Mouse (Mus musculus) brain, embryonic 18.5 days (tissue): ENCODE results near the gene Bcl2a1b.
"Not testable (repeated sequence)": the region's sequence is repeated elsewhere in the genome, so short reads cannot be mapped to it uniquely, and the experiment has no call there.

Experiments
- DNase-seq: peaks from one replicate; pipeline ENCODE4 v3.0.0-alpha.2; 2012; ENCODE audit warnings: low read depth, low spot score

Bcl2a1b gene

DNA sequence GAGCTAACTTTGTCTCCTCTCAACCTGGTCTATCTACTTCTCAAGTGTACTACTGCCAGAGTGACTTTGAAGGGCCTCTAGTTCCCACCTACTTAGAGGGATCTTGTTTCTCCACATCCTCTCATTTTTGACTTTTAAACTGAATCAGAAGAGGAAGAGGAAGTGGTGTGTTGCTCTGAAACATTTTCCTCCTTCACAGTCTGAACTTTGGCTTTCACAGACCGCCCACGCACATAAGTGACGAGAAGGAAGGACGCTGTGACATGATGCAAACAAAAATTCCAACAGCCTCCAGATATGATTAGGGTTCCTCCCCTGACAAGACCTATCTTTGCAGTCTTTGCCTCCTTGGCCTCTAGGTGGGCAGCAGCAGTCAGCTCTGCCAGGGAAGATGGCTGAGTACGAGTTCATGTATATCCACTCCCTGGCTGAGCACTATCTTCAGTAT is at the start of gene Bcl2a1b, which contains the start of gene Gm29094:
Bcl2a1b (plus strand) TSS at position 241 of the 448 bp plus-strand sequence.
Gm29094 (plus strand) TSS at position 411 of the 448 bp plus-strand sequence.
- not testable (repeated sequence) for DNase-seq

- not testable (repeated sequence) for DNase-seq
These were observed 26.5 kb upstream of the Bcl2a1b start for GRCm38 (mm10) chr9:89172539-89172938.

- DNase-seq: not testable (repeated sequence)
These were observed 20.2 kb upstream of the Bcl2a1b start for GRCm38 (mm10) chr9:89178833-89179232.

DNA sequence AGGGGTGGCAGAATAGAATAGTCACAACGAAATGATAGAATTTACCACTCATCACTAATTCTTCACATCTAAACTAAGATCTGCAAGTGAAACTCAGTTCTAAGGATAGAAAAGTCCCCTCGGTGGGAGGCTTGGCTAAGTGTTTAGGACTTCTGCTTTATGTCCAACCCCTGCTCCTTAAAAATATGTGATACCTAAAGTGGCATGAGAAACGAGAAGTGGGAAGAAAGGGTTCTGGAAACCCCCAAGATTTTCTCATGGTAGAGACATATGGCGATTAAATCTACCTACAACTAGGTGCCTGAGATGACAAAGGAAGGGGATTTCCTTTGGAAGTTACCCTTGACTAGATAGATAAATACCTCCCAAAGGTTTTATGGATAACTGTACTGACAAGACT is 19.5 kb upstream of the Bcl2a1b start:
- DNase-seq: not testable (repeated sequence)

DNA sequence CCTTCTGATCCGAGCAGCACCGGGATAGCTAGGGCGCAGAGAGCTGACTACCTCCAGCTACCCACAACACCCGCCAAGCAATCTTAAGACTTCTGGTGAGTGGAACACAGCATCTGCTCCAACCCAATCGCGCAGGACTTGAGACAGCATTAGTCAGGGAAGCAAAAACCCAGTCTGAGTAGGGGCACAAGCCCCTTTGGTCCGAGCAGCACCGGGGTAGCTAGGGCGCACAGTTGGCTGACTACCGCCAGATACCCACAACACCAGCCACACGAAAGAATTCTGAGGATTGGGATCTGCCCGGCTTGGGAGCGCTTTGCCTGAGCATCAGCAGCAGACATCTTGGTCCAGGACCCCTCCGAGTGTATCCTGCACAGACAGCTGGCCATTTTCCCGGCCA is 12.0 kb upstream of the Bcl2a1b start:
- DNase-seq: not testable (repeated sequence)

GRCm38 (mm10) chr9:89195483-89195882 is 3.5 kb upstream of the Bcl2a1b start:
- not testable (repeated sequence) for DNase-seq

- not testable (repeated sequence) for DNase-seq
These were observed 1.5 kb upstream of the Bcl2a1b start for GRCm38 (mm10) chr9:89197509-89197908.

DNA sequence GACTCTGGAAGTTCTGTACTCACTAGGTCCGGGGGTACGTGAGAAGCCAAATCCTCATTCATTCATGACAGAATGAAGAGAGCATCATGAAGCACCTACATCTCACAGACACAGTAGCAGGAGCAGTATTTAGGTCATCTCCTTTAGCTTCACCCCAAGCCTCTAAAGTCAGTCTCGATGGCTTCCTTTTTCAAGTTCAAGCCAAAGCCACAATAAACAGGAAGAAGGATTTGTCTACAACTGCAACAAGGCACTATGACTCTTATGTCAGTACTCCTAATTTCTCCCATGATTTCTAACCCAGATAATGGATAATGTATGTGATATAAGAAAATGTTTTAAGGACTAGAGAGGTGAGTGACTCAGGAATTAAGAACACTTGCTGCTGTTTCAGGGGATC is 660 bp upstream of the Bcl2a1b start:
- not testable (repeated sequence) for DNase-seq

GRCm38 (mm10) chr9:89202256-89202655 is 3.2 kb downstream of the Bcl2a1b start:
- DNase-seq: not testable (repeated sequence)

DNA sequence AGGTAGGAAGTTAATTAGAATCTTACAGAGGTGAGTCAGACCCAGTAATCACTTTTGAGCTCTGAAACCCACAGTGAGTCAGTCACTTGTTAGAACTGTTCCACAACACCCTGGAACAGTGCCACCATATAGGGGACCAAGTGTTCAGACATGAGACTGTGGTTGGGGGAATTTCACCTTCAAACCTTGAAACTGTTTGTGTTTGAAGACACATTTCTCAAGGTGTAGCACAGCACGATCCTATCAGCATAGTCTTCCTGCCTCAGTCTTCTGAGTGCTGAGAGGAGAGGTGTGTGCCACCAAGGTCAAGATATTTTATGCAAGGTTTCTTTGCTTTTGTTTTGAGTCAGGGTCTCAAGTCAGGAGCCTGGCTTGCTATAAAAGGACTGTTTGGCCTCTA is 9.9 kb downstream of the Bcl2a1b start:
- not testable (repeated sequence) for DNase-seq

- DNase-seq: not testable (repeated sequence)
These were observed 11.5 kb downstream of the Bcl2a1b start, which contains the start of gene Mthfs for GRCm38 (mm10) chr9:89210353-89211064. Mthfs (plus strand) TSS chr9:89210676.

- DNase-seq: not testable (repeated sequence)
These were observed 12.3 kb downstream of the Bcl2a1b start for GRCm38 (mm10) chr9:89211065-89211858.

DNA sequence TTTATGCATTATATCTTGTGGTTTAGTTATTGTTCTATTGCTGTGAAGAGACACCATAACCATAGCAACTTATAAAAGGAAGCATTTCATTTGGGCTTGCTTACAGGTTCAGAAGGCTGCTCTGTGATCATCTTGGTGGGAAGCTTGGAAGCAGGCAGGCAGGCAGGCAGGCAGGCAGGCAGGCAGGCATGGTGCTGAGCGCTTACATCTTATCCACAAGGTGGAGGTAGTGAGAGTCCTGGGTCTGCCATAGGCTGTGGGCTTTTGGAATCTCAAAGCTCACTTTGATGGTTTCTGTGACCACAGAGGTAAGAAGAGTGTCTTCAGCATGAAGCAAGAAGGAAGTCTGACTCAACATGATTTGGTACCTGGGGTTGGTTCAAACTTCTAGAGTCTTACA is 13.4 kb downstream of the Bcl2a1b start:
- DNase-seq: not testable (repeated sequence)

DNA sequence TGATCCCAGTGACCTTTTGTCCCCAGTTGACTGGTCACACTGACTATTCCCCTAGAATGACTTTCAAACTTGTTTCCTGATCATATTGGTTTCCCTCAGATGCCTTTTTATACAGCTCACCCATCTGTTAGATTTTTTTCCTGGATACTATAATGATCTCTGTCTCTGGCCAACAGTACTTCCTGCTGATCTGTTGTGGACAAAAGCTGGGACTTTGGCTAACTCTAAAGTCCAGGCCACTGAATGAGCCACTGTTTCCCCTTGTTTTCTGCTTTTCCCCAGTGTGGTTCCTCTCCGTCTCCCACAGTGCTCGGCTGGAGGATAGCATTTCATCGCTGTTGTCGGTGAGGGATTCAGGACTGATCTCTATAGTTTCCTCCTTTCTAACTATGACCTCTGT is 19.2 kb downstream of the Bcl2a1b start:
- DNase-seq: not testable (repeated sequence)

DNA sequence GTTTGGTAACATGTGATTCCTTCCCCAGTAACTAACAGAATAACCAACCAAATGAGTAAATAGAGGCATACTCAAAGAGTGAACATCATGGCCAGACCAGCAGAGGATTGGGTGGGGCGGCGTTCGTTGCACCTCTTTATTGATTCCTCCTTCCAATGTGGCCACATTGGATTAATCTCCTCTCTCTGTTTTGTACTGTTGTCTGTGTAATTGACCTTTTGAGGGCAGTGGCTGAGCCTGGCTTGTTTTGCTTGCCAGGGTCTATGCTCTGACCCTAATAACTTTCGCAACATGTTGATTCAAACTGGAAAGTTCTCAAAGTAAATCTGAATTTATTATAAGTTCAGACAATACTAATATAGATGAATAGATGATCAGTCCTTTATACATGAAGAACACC is 20.7 kb downstream of the Bcl2a1b start:
- not testable (repeated sequence) for DNase-seq

DNA sequence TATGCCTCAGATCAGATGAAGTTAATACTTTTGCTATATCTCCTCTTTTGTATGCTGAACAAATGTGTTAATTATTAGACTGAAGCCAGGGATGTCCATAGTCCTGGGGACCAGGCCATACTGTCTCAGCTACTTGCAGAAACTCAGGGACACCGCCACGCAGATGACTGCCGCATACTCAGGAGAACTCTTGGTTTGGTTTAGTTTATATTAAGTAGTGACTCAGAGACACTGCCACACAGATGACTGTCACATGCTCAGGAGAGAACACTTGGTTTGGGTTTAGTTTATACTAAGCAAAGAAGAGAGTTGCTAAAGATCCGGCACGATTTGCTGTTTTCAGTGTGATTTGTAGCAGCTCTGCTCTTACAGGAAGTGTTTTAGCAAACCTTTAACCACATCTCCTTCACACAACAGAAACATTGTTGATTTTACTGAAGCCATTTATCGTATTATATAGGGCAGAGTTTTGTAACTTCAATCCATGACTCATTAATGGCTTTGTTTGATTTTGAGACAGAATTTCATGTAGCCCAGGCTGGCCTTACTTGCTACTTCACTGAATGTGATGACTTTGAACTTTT is 21.8 kb downstream of the Bcl2a1b start:
- not testable (repeated sequence) for DNase-seq

DNA sequence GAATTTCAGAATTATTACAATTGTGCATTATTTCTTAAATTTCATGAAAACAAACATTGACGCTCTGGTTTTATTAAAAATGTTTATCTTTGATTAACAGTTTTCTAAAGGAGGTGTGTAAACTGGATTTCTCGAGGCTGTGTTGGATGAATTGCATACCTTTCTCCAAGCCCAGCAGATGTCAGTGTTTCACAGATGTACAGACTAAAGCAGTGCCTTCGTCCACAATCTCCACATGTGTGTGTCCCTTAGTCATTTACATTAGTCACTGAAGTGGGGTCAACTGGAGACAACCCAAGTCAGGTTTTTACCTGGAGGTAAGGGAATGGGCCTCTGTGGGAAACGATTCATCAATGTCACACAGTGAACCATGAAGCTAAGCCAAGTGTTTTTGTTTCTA is 27.1 kb downstream of the Bcl2a1b start:
- DNase-seq: peak; percentile 20

DNA sequence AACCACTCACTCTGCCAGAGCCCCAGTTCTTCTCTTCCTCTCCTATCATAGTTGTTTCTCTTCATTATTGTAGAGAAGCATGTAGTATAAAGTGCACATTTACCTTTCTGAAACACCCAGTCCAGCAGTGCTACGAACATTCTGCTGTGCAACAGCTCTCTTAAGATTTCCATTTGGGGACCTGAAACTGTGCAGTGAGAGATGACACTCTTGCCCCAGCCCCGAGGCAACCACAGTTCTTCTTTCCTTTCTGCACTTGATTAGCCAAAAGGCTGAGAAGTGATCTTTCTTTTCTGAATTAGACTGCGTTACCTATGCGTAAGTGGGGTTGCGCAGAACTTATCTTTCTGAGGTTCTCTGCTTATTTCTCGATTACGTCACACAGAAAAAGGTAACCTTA is 29.1 kb downstream of the Bcl2a1b start:
- DNase-seq: no peak

GRCm38 (mm10) chr9:89230897-89231497 is 32.0 kb downstream of the Bcl2a1b start:
- DNase-seq: not testable (repeated sequence)

- not testable (repeated sequence) for DNase-seq
These were observed 38.1 kb downstream of the Bcl2a1b start for GRCm38 (mm10) chr9:89237131-89237530.

- DNase-seq: not testable (repeated sequence)
These were observed 40.0 kb downstream of the Bcl2a1b start for GRCm38 (mm10) chr9:89238976-89239505.
